Mouse (Mus musculus) gonadal fat pad, adult 2 months (tissue): ENCODE data around the gene Gm8138. TPM values are rescaled to one million over a fixed set of nuclear protein-coding genes. Genes with fewer than 3 reads are reported as not detected.
"Not testable (repeated sequence)": the region's sequence is repeated elsewhere in the genome, so short reads cannot be mapped to it uniquely, and the experiment has no call there.

Experiments
- DNase-seq: peaks from one replicate; pipeline ENCODE4 v3.0.0-alpha.2; 2012; ENCODE audit warnings: low read depth
- polyA plus RNA-seq: library from polyadenylated mRNA; depleted of rRNA; stranded (reverse); fragments of >200 nt; gene quantifications from 2 replicates; pipeline ENCODE4 v1.2.3, GENCODE M21; 2012; rRNA removed

Gene Gm8138
- polyA plus RNA-seq: not detected in 2 replicates

DNA sequence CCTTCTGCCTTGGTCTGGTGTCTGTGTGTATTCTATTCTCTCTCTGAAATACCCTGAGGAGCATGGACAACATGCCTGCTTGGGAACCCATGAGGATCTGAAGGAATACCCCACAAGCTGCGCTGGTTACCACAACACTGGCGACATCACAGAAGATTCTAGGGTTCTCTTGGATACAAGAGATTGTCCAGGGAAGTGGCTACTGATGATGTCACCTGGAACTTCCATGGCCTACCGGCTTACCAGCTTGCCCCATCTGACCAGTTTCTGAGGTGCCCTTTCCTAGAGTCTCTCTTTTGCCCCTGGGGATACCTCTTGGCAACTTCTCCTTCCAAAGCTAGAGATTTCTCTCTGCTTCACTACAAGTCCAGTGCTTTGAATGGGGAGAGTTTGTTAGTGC lies at the start of gene Gm8138:
Gene Gm8138 (minus strand): TSS at position 101 of the 400 bp plus-strand sequence.
- DNase-seq: not testable (repeated sequence)

DNA sequence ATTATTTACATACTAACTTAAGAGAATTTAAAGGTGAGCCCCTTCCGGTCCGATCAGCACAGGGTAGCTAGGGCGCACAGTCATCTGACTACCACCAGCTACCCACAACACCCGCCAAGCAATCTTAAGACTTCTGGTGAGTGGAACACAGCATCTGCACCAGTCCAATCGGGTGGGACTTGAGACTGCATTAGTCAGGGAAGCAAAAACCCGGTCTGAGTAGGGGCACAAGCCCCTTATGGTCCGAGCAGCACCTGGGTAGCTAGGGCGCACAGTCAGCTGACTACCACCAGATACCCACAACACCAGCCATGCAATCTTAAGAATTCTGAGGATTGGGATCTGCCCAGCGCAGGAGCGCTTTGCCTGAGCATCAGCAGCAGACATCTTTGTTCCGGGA lies 54.4 kb downstream of the Gm8138 start:
- not testable (repeated sequence) for DNase-seq

Other genes starting within 250 kb of the Gm8138 start
- not detected in 2 replicates for gene Gm7233, start 236.5 kb downstream of the Gm8138 start, polyA plus RNA-seq
- gene Gm8122, start 181.0 kb downstream of the Gm8138 start, polyA plus RNA-seq: not detected in 2 replicates
- gene Gm8126, start 157.7 kb downstream of the Gm8138 start, polyA plus RNA-seq: 0.20 TPM in 1 of 2 replicates, not detected in the other
- 0.14 and 0.34 TPM in 2 replicates for gene Gm9732, start 141.3 kb downstream of the Gm8138 start, polyA plus RNA-seq
- not detected in 2 replicates for gene Gm8127, start 122.5 kb downstream of the Gm8138 start, polyA plus RNA-seq
- not detected in 2 replicates for gene 1700001F09Rik, start 68.5 kb downstream of the Gm8138 start, polyA plus RNA-seq
- 0.19 TPM in 1 of 2 replicates, not detected in the other for gene Gm5799, start 127.2 kb upstream of the Gm8138 start, polyA plus RNA-seq
- not detected in 2 replicates for gene Gm17654, start 162.8 kb upstream of the Gm8138 start, polyA plus RNA-seq
- gene Gm10375, start 191.7 kb upstream of the Gm8138 start, polyA plus RNA-seq: not detected in 2 replicates